Mouse (Mus musculus) cerebellum, postnatal 14 days (tissue): ENCODE data around the gene Olah.
"Not testable (repeated sequence)": the region's sequence is repeated elsewhere in the genome, so short reads cannot be mapped to it uniquely, and the experiment has no call there.

Experiments
- DNase-seq, 2 experiments: peaks; one replicate each; pipeline ENCODE4 v3.0.0; 2021; ENCODE audit warnings: mixed read lengths in 2 of 2

The Olah gene

GRCm38 (mm10) chr2:3397110-3397509 is at the start of gene Olah:
Olah (minus strand) TSS chr2:3397210.
- not testable (repeated sequence) for DNase-seq

- no peak for DNase-seq
These were observed 49.0 kb upstream of the Olah start for GRCm38 (mm10) chr2:3445984-3446383.

GRCm38 (mm10) chr2:3444206-3444605 is 47.2 kb upstream of the Olah start:
- peak; percentile 29 to 36 for DNase-seq

GRCm38 (mm10) chr2:3437956-3438355 is 40.9 kb upstream of the Olah start:
- DNase-seq, result no peak

GRCm38 (mm10) chr2:3435369-3436061 is 38.5 kb upstream of the Olah start:
- no peak for DNase-seq

DNA sequence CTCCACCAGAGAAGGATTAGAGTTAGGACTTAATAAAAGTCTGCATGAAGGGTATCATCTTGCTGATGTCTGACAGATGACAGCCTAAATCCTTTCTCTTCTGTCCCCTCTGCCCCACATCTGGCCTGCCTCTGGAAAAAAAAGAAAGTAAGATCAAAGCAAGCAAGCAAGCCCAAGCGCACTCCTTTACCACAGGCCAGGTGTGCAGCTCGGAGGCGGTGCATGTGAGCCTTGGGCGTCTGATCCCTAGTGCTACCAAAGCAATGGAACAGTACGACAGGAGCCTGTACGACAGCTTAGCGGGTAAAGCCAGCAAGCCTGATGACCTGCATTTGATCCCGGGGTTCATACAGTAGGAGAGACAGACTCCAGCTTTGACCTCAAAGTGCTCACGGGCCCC is 33.9 kb upstream of the Olah start:
- no peak for DNase-seq

DNA sequence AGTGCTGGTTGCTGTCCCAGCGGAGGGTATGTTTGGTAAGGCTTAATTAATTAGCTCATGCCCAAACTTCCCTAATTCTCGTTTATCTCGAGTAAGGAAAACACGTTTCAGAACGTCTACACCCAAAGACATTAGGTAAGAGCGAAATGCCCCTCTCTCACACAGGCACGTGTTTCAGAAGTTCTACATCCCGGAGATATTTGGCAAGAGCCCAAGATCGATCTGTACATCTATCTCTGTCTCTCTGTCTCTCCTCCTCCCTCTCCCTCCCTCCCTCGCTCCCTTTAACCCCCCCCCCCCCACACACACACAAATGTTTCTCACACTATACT is 27.5 kb upstream of the Olah start:
- DNase-seq, result peak in 1 of 2 experiments; percentile 10

GRCm38 (mm10) chr2:3423841-3424578 is 27.0 kb upstream of the Olah start, which contains the start of gene Dclre1c:
Dclre1c (plus strand) TSS chr2:3424131.
- DNase-seq, result peak; percentile 86 to 89

DNA sequence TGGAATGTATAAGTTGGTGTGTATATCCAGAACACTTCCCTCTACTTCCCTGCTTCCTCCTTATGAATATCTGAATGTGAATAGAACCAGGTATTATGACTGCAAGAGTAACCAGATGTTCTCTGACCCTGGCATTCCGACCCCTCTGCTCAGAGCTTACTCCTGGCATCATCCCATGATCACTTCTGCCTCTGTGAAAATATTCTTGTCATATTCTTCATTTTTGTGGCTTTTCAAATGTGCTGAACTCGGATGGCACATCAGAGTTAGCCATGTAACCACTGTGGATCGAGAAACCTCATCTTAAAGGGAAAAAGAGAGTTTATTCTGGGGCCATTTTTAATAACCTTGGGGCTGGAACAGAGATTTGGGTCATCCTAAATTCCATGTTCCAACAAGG is 25.5 kb upstream of the Olah start, which contains the start of gene Meig1:
Gene Meig1 (minus strand): TSS at position 101 of the 400 bp plus-strand sequence.
- no peak for DNase-seq

- DNase-seq, result no peak
These were observed 23.1 kb upstream of the Olah start for GRCm38 (mm10) chr2:3420157-3420556.

- DNase-seq, result peak; percentile 96 to 97
These were observed 21.9 kb upstream of the Olah start for GRCm38 (mm10) chr2:3418883-3419431.

GRCm38 (mm10) chr2:3415676-3416075 is 18.7 kb upstream of the Olah start:
- DNase-seq, result no peak

- peak; percentile 75 to 85 for DNase-seq
These were observed 17.2 kb upstream of the Olah start for GRCm38 (mm10) chr2:3414241-3414640.

GRCm38 (mm10) chr2:3407756-3408155 is 10.7 kb upstream of the Olah start:
- no peak for DNase-seq

DNA sequence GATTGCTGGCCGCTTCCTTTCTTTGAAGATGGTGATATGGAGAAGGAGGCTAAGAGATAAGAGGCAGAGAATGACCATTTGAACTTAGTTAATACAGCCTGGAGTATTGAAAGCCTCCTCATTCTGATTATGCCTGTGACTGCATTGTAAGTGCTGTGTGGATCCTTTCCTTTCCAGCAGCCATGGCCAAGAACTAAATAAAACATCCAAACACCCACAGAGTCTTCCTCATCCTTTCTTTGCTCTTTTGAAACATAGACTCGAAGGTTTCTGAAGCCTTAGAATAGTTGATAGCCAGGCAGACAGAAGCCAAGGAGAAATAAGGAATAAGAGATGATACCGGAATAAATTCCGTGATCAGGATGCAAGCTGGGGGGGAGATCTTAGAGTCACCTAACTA is 9.0 kb upstream of the Olah start:
- no peak for DNase-seq

- DNase-seq, result no peak
These were observed 5.1 kb downstream of the Olah start for GRCm38 (mm10) chr2:3391945-3392344.

- DNase-seq, result no peak
These were observed 9.7 kb downstream of the Olah start for GRCm38 (mm10) chr2:3387105-3387860.

DNA sequence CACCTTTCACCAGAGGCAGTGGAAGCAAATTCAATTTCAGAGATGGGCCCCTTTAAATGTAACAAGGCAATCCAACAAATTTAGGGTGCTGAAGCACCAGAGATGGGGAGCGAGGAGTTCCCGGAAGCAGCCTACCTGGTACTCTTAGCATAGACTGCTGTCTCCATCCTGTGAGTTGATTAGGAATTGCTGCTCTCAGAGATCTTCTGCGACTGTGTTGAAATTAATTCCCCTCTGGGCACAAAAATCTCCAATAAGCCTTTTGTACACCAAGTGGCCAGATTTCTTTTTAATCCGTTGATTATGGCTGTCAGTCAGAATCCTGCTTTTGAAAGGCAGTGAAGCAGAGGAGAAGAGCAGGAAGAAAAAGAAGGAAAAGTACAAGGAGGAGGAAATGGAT is 31.9 kb downstream of the Olah start:
- no peak for DNase-seq

DNA sequence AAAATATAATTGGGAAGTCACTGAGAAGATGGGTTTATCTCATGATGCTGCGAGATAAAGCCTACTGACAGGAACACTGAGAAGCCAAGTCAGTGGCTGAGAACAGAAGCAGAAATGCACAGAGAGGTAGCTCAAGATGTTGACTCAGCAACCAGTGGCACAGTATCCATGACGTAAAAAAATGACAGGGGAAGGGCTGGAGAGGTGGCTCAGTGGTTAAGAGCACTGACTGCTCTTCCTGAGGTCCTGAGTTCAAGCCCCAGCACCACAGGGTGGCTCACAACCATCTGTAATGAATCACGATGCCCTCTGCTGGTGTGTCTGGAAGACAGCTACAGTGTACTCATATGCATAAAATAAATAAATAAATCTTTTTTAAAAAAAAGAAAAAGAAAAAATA is 35.9 kb downstream of the Olah start:
- DNase-seq, result no peak

GRCm38 (mm10) chr2:3357887-3358286 is 39.1 kb downstream of the Olah start:
- no peak for DNase-seq

GRCm38 (mm10) chr2:3356311-3356710 is 40.7 kb downstream of the Olah start:
- no peak for DNase-seq

GRCm38 (mm10) chr2:3355793-3356192 is 41.2 kb downstream of the Olah start:
- DNase-seq, result no peak

- no peak for DNase-seq
These were observed 43.9 kb downstream of the Olah start for GRCm38 (mm10) chr2:3353160-3353559.
